Mouse (Mus musculus): ENCODE data around the gene 6330409D20Rik. TPM values are rescaled to one million over a fixed set of nuclear protein-coding genes. Genes with fewer than 3 reads are reported as not detected.

6330409D20Rik gene
- polyA plus RNA-seq, 1 experiment from 2014 or later: 3.2 TPM

DNA sequence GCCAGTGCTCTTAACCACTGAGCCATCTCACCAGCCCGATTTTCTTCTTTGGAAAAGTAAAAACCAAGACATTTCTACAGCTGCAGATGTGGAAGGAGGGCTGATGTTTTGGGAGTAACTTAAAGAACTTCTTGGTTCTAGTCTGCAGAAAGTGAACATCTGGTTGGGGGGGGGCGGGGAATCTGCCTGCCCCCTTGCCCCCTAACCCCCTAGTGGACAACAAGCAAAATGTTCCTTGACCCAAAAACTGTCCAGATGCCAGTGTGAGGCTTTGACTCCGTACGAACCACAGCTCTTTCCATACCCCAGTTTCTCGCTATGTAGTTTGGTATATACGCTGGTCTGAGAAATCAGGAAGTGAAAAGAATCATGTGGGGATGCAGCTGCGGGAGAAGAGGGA is 9.4 kb upstream of the 6330409D20Rik start:
- WGBS: 77% methylated on average over 7 of the region's 7 CpGs
- peaks cover 20% of the 10 kb centered on the region for H3K4me1 ChIP-seq (ENCODE audit: control insufficient read depth, insufficient read depth, low read length)
- peaks cover 80% of the 10 kb centered on the region for H3K36me3 ChIP-seq (ENCODE audit: control insufficient read depth, insufficient read depth, low read length)
- peak overlapping the region; percentile 52; the same call in 1 of the 2 replicates for H3K4me2 ChIP-seq (ENCODE audit: low read length)
- no peaks in the 10 kb centered on the region for H3K27me3 ChIP-seq (ENCODE audit: control insufficient read depth, insufficient read depth, low read length)
- H3K27ac ChIP-seq (replicated peaks; ENCODE audit: low read depth, low read length): 0 out of 2 replicates have a peak overlapping the region, but pooled peaks have one; percentile 78
- H3K9me3 ChIP-seq (ENCODE audit: control insufficient read depth, low read length): no peaks in the 10 kb centered on the region
- DNase-seq (no peak), ATAC-seq (ENCODE audit: low FRiP score, low TSS enrichment) (no peak)
- no peak overlapping the region for H3K9ac ChIP-seq (replicated peaks; ENCODE audit: low read length)
- H3K4me3 ChIP-seq (replicated peaks; ENCODE audit: low read depth, low read length): no peak overlapping the region

DNA sequence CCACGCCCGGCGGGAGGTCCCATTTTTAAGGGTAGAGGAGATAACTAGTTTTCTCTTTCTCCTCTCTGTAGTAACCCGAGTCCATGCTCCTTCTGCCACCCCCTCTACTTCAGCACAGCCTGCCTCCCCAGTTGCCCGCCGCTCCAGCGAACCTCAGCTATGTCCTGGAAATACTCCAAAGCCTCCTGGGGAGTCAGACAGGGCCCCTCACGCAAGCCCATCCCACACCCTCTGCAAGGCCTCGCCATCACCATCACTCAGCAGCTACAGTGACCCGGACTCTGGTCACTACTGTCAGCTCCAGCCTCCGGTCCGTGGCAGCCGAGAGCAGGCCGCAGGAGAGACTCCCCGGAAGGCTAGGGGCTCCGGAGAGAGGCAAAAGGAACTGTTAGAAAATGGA is 8.3 kb upstream of the 6330409D20Rik start:
- no peak overlapping the region for H3K4me2 ChIP-seq (ENCODE audit: low read length)
- H3K4me1 ChIP-seq (ENCODE audit: control insufficient read depth, insufficient read depth, low read length): peaks cover 20% of the 10 kb centered on the region
- ATAC-seq (ENCODE audit: low FRiP score, low TSS enrichment) (no peak), DNase-seq (no peak)
- peaks cover 77% of the 10 kb centered on the region for H3K36me3 ChIP-seq (ENCODE audit: control insufficient read depth, insufficient read depth, low read length)
- no peaks in the 10 kb centered on the region for H3K9me3 ChIP-seq (ENCODE audit: control insufficient read depth, low read length)
- no peaks in the 10 kb centered on the region for H3K27me3 ChIP-seq (ENCODE audit: control insufficient read depth, insufficient read depth, low read length)
- no peak overlapping the region for H3K4me3 ChIP-seq (replicated peaks; ENCODE audit: low read depth, low read length)
- H3K27ac ChIP-seq (replicated peaks; ENCODE audit: low read depth, low read length): no peak overlapping the region
- no peak overlapping the region for H3K9ac ChIP-seq (replicated peaks; ENCODE audit: low read length)
- WGBS: 94% methylated on average over 16 of the region's 16 CpGs

DNA sequence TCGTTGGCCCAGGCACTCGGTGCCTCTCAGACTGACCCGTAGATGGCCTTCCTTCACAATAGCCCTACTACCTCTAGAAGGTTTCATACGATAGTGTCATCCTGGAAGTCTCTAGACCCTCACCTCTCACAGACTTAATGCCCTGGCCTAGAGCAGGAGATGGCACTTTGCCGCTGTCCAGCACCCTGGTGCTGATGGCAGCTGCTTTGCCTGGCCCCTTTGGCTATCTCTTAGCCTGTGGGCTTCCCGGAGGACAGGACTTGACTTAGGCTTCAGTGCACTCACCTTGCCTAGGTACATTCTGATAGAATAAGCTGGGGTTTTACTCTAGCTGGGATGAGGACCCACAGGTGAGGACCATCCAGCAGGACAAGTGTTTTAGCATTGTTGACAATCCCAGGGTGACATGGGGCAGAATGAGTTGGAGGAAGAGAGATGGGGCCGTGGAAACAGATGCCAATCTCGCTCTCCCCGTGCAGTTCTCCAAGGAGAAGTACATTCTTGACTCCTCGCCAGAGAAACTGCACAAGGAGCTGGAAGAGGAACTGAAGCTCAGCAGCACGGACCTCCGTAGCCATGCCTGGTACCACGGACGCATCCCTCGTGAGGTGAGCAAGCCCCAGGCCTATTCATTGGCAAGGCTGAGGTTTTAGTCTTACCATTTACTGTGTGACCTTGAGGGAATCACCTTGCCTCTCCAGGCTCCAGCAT is 3.6 kb upstream of the 6330409D20Rik start:
- H3K27me3 ChIP-seq (ENCODE audit: control insufficient read depth, insufficient read depth, low read length): no peaks in the 10 kb centered on the region

DNA sequence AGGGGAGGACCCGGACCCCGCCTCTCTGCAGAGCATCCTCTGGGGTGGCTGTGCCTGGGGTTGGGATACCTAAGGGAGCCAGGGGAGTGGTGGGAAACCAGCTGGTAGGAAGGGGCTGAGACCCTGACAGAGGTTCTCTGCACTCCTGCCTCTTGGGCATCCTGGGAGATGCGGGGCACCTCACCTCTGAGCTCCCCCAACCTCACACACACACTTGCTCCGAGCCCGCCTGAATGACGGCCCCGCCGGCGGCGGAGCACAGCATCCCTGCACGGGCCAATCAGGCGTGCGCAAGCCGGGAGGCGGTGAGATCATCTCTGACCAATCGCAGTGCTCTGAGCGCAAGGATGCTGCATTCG is 1.3 kb upstream of the 6330409D20Rik start:
- ATAC-seq (ENCODE audit: low FRiP score, low TSS enrichment): peak; percentile 89
- under 1% methylated on average over 18 of the region's 18 CpGs for WGBS

More for the DNA sequence above, 3.6 kb upstream of the 6330409D20Rik start:
- no peak overlapping the region for H3K4me3 ChIP-seq (replicated peaks; ENCODE audit: low read depth, low read length)
- ATAC-seq (ENCODE audit: low FRiP score, low TSS enrichment) (no peak), DNase-seq (no peak)
- no peak overlapping the region for H3K9ac ChIP-seq (replicated peaks; ENCODE audit: low read length)
- H3K27ac ChIP-seq (replicated peaks; ENCODE audit: low read depth, low read length): no peak overlapping the region
- H3K36me3 ChIP-seq (ENCODE audit: control insufficient read depth, insufficient read depth, low read length): peaks cover 48% of the 10 kb centered on the region
- no peaks in the 10 kb centered on the region for H3K9me3 ChIP-seq (ENCODE audit: control insufficient read depth, low read length)
- WGBS: 77% methylated on average over 15 of the region's 15 CpGs
- peaks cover 18% of the 10 kb centered on the region for H3K4me1 ChIP-seq (ENCODE audit: control insufficient read depth, insufficient read depth, low read length)
- no peak overlapping the region for H3K4me2 ChIP-seq (ENCODE audit: low read length)

DNA sequence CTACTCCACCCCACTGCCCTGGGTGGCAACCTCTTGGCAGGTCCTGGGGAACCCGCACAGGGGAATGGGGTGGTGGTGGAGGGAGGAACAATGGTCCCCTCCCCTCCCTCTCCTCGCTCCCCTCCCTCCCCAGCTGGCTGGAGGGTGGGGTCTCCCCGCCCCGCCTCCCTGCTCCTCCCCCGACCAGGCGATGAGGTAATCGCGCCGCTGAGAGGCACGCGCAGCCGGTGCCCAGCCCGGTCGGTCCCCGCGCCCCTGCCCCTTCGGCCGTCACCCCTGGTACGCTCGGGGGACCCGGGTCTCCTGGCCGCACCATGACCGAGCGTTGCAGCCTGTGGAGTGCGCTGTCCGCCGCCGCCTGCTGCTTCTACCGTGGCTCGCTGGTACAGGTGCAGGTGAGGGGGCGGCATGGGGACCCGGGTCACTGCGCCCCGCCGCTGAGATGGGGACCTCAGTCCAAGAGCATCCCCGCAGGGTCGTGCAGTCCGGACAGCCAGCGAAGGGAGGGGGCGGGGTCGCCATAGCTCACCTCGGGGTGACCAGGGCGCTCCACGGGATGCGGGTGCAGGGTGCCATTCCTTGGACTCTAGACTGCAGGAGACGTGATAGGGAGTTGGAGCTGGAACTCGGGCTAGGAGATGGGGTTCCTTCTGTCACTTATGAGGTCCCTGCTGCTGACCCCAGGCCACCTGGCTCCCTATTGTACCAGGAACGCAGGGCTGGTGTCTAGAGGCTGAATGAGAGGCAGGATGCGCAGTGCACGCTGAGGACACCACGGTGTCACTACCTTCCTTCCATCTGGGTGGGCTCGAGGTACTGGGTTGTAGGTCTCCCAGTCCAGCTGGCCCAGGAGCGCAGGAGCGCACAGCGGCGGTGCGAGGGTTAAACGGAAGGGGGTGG is 707 bp upstream of the 6330409D20Rik start:
- Histone ChIP-seq H3K27me3 (ENCODE audit: control insufficient read depth, insufficient read depth, low read length) (no peaks in the 10 kb centered on the region), H3K27ac (replicated peaks; ENCODE audit: low read depth, low read length) (peak overlapping the region; percentile 86), H3K9me3 (ENCODE audit: control insufficient read depth, low read length) (no peaks in the 10 kb centered on the region), H3K9ac (replicated peaks; ENCODE audit: low read length) (peak overlapping the region; percentile 85), H3K36me3 (ENCODE audit: control insufficient read depth, insufficient read depth, low read length) (peaks cover 24% of the 10 kb centered on the region), H3K4me3 (replicated peaks; ENCODE audit: low read depth, low read length) (peak overlapping the region; percentile 82), H3K4me2 (ENCODE audit: low read length) (peak overlapping the region; percentile 82), H3K4me1 (ENCODE audit: control insufficient read depth, insufficient read depth, low read length) (peaks cover 18% of the 10 kb centered on the region)
- WGBS: 2% methylated on average over 54 of the region's 58 CpGs
- peak; percentile 60 for ATAC-seq (ENCODE audit: low FRiP score, low TSS enrichment)
- peak; percentile 87 for DNase-seq

More for the DNA sequence above, 1.3 kb upstream of the 6330409D20Rik start:
- H3K9ac ChIP-seq (replicated peaks; ENCODE audit: low read length): peak overlapping the region; percentile 85
- H3K4me2 ChIP-seq (ENCODE audit: low read length): peak overlapping the region; percentile 82
- H3K9me3 ChIP-seq (ENCODE audit: control insufficient read depth, low read length): no peaks in the 10 kb centered on the region
- peak overlapping the region; percentile 82 for H3K4me3 ChIP-seq (replicated peaks; ENCODE audit: low read depth, low read length)
- no peaks in the 10 kb centered on the region for H3K27me3 ChIP-seq (ENCODE audit: control insufficient read depth, insufficient read depth, low read length)
- DNase-seq: peak; percentile 94
- peaks cover 30% of the 10 kb centered on the region for H3K36me3 ChIP-seq (ENCODE audit: control insufficient read depth, insufficient read depth, low read length)
- peaks cover 18% of the 10 kb centered on the region for H3K4me1 ChIP-seq (ENCODE audit: control insufficient read depth, insufficient read depth, low read length)
- peak overlapping the region; percentile 86 for H3K27ac ChIP-seq (replicated peaks; ENCODE audit: low read depth, low read length)

DNA sequence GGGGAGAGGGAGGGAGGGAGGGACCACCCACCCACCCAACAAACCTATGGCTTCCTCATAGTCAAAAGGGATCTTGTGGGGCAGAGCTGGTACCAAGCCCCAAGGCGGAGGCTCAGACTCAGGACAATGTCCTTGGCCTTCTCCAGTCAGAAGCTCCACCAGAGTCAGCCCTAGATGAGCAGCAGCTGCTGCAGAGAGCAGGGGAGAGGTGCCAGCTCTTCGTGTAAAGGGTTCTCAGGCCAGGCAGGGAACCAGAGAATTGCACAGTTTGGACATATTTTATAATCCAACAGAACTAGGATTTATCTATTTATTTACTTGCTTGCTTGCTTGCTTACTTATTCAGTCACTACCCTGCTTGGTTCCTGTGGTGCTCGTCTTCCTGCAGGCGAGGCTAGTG is 1.5 kb downstream of the 6330409D20Rik start:
- 72% methylated on average over 4 of the region's 4 CpGs for WGBS

DNA sequence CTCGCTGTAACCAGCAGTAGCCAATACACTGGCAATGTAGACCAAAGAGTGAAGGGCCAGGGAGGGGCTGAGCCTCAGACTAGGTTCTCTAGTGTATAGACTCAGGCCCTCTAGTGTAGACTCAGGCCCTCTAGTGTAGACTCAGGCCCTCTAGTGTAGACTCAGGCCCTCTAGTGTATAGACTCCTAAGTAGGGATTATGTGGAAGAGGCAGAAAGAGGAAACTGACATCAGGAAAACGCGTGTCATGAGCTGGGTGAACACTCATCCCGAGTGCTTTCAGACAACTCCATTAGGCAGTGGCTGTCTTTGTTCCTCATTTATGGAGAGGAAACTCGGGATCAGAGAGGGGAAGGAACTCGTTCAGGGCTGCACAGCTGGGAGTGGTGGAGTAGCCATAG is 3.8 kb downstream of the 6330409D20Rik start:
- Histone ChIP-seq H3K4me1 (ENCODE audit: control insufficient read depth, insufficient read depth, low read length) (peaks cover 9% of the 10 kb centered on the region; the same call in 1 of the 2 replicates), H3K27me3 (ENCODE audit: control insufficient read depth, insufficient read depth, low read length) (no peaks in the 10 kb centered on the region), H3K9ac (replicated peaks; ENCODE audit: low read length) (no peak overlapping the region), H3K4me3 (replicated peaks; ENCODE audit: low read depth, low read length) (no peak overlapping the region), H3K9me3 (ENCODE audit: control insufficient read depth, low read length) (no peaks in the 10 kb centered on the region), H3K36me3 (ENCODE audit: control insufficient read depth, insufficient read depth, low read length) (no peaks in the 10 kb centered on the region), H3K27ac (replicated peaks; ENCODE audit: low read depth, low read length) (no peak overlapping the region), H3K4me2 (ENCODE audit: low read length) (no peak overlapping the region)
- DNase-seq (no peak), ATAC-seq (ENCODE audit: low FRiP score, low TSS enrichment) (no peak)
- 55% methylated on average over 6 of the region's 6 CpGs for WGBS

More for the DNA sequence above, 1.5 kb downstream of the 6330409D20Rik start:
- DNase-seq: no peak
- Histone ChIP-seq H3K9me3 (ENCODE audit: control insufficient read depth, low read length) (no peaks in the 10 kb centered on the region), H3K4me3 (replicated peaks; ENCODE audit: low read depth, low read length) (no peak overlapping the region), H3K4me2 (ENCODE audit: low read length) (no peak overlapping the region), H3K36me3 (ENCODE audit: control insufficient read depth, insufficient read depth, low read length) (0 out of 2 replicates have a peak, but pooled peaks cover 3% of the 10 kb centered on the region), H3K9ac (replicated peaks; ENCODE audit: low read length) (no peak overlapping the region), H3K27me3 (ENCODE audit: control insufficient read depth, insufficient read depth, low read length) (no peaks in the 10 kb centered on the region), H3K4me1 (ENCODE audit: control insufficient read depth, insufficient read depth, low read length) (peaks cover 18% of the 10 kb centered on the region), H3K27ac (replicated peaks; ENCODE audit: low read depth, low read length) (no peak overlapping the region)
- ATAC-seq (ENCODE audit: low FRiP score, low TSS enrichment): no peak

DNA sequence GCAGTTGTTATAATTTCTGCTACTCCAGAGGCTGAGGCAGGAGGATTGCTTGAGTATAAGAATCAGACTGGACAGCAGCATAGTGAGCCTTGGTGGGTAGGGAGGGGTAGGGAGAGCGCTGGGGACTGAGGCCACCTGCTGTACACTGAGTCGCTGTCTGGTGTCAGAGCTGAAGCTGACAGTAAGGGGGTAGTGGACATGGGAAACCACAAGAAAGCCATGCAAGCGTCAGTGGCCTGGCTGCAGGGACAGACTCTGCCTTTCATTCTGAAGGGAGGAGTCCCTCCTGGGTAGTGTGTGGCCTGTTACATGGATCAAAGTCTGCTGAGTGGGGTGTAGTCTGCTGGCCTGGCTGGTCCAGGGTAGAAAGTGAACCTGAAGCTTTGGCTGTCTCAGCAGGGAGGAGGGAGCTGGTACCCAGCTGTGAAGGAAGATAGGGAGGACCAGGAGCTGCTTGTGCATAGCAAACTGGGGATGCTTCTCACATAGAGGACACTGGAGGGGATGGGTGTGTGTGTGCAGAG is 4.4 kb downstream of the 6330409D20Rik start:
- H3K36me3 ChIP-seq (ENCODE audit: control insufficient read depth, insufficient read depth, low read length): no peaks in the 10 kb centered on the region
- no peaks in the 10 kb centered on the region for H3K9me3 ChIP-seq (ENCODE audit: control insufficient read depth, low read length)
- no peak overlapping the region for H3K27ac ChIP-seq (replicated peaks; ENCODE audit: low read depth, low read length)
- no peak overlapping the region for H3K4me3 ChIP-seq (replicated peaks; ENCODE audit: low read depth, low read length)
- ATAC-seq (ENCODE audit: low FRiP score, low TSS enrichment): no peak
- H3K9ac ChIP-seq (replicated peaks; ENCODE audit: low read length): no peak overlapping the region
- no peak for DNase-seq
- H3K27me3 ChIP-seq (ENCODE audit: control insufficient read depth, insufficient read depth, low read length): no peaks in the 10 kb centered on the region
- no peak overlapping the region for H3K4me2 ChIP-seq (ENCODE audit: low read length)
- peaks cover 9% of the 10 kb centered on the region; the same call in 1 of the 2 replicates for H3K4me1 ChIP-seq (ENCODE audit: control insufficient read depth, insufficient read depth, low read length)
- WGBS: 40% methylated on average over 3 of the region's 3 CpGs

Data from midbrain, embryonic 14.5 days (tissue).